Mouse (Mus musculus) lung, postnatal 0 days (tissue): Measurements from ENCODE around the gene Galp. TPM values are rescaled to one million over a fixed set of nuclear protein-coding genes. Genes with fewer than 3 reads are reported as not detected.

ENCODE experiments used
- ATAC-seq: fragments of 200-750 bp; cut with Nextera tagmentation; 2 replicates; pipeline ENCODE4 v1.8.0; 2017; ENCODE audit warnings: moderate library complexity
- DNase-seq: peaks from one replicate; pipeline ENCODE4 v3.0.0-alpha.2; 2016; ENCODE audit warnings: low spot score
- H3K27ac ChIP-seq: fragments of 300-500 bp; sonication (generic); 2 replicates; pipeline ENCODE4 v1.5.1; 2014; ENCODE audit warnings: antibody characterized with exemption, mild to moderate bottlenecking, low read length, mixed read lengths
- H3K27me3 ChIP-seq: fragments of 300-500 bp; sonication (generic); replicated peaks from 2 replicates; pipeline ENCODE4 v1.6.1; 2014; ENCODE audit warnings: low read length, mixed read lengths; ENCODE audit not compliant: insufficient read depth
- H3K36me3 ChIP-seq: fragments of 300-500 bp; sonication (generic); 2 replicates; pipeline ENCODE4 v1.6.1; 2014; ENCODE audit warnings: low read length, mixed read lengths; ENCODE audit not compliant: insufficient read depth
- H3K4me1 ChIP-seq: fragments of 300-500 bp; sonication (generic); 2 replicates; pipeline ENCODE4 v1.6.1; 2014; ENCODE audit warnings: antibody characterized with exemption, low read depth, low read length, mixed read lengths; ENCODE audit not compliant: insufficient read depth
- H3K4me2 ChIP-seq: fragments of 300-500 bp; sonication (generic); replicated peaks from 2 replicates; pipeline ENCODE4 v1.6.1; 2014; ENCODE audit warnings: low read depth, mild to moderate bottlenecking, low read length, moderate library complexity, mixed read lengths
- H3K4me3 ChIP-seq: fragments of 300-500 bp; sonication (generic); 2 replicates; pipeline ENCODE4 v1.5.1; 2014; ENCODE audit warnings: low read depth, low read length
- H3K9ac ChIP-seq: fragments of 300-500 bp; sonication (generic); replicated peaks from 2 replicates; pipeline ENCODE4 v1.6.1; 2014; ENCODE audit warnings: low read depth, mild to moderate bottlenecking
- H3K9me3 ChIP-seq: fragments of 300-500 bp; sonication (generic); 2 replicates; pipeline ENCODE4 v1.6.1; 2016; ENCODE audit warnings: low read length, mixed read lengths
- CTCF ChIP-seq: IDR thresholded peaks from 2 replicates; pipeline ENCODE4 v1.5.1; 2016; ENCODE audit warnings: antibody characterized with exemption, mild to moderate bottlenecking
- EP300 ChIP-seq: IDR thresholded peaks from 2 replicates; pipeline ENCODE4 v1.6.1; 2016; ENCODE audit warnings: antibody characterized with exemption, mild to moderate bottlenecking, control low read depth
- WGBS: fragments of 180-500 bp; shearing (Covaris S2); extraction: QIAGEN DNeasy Blood & Tissue Kit; methylation state at CpG from one replicate; pipeline ENCODE4 v1.1.7; 2014; 5-methylcytosine and 5-hydroxymethylcytosine counted together
- polyA plus RNA-seq: library from polyadenylated mRNA; unstranded; fragments of >200 nt; fragmentation: Nextera tagmentation; extraction: Ambion mirVana; gene quantifications from 2 replicates; pipeline ENCODE4 v1.2.1, GENCODE M21; 2015

Galp gene
- polyA plus RNA-seq, 1 experiment from 2014 or later = not detected

DNA sequence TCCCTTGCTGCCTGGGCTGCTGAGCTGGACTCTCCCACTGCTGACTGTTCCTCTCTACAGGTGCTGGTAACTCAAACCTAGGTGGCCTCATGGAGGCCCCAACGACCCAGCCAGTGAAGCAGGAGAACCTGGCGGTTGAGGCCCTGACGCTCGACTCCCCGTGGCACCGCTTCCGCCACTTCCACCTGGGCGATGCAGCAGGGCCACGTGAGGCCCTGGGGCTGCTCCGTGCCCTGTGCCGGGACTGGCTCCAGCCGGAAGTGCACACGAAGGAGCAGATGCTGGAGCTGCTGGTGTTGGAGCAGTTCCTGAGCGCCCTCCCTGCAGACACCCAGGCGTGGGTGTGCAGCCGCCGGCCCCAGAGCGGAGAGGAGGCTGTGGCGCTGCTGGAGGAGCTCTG lies 13.1 kb upstream of the Galp start:
- Histone ChIP-seq H3K9me3 (no peaks in the 10 kb centered on the region), H3K36me3 (0 out of 2 replicates have a peak, but pooled peaks cover 14% of the 10 kb centered on the region), H3K4me2 (no peak overlapping the region)

GRCm38 (mm10) chr7:6184521-6184920 lies 12.4 kb upstream of the Galp start:
- DNase-seq = no peak
- no peak for ATAC-seq
- H3K27me3 ChIP-seq = no peaks in the 10 kb centered on the region
- no peak overlapping the region for H3K9ac ChIP-seq
- H3K36me3 ChIP-seq = 0 out of 2 replicates have a peak, but pooled peaks cover 14% of the 10 kb centered on the region
- H3K27ac ChIP-seq = no peak overlapping the region
- H3K4me1 ChIP-seq = no peaks in the 10 kb centered on the region
- no peaks in the 10 kb centered on the region for H3K9me3 ChIP-seq
- no peak for TF ChIP-seq CTCF
- TF ChIP-seq EP300 = no peak
- H3K4me2 ChIP-seq = no peak overlapping the region
- H3K4me3 ChIP-seq = no peak overlapping the region
- WGBS = 87% methylated on average over 8 of the region's 8 CpGs

More for the DNA sequence above, 13.1 kb upstream of the Galp start:
- DNase-seq (no peak), ATAC-seq (no peak)
- TF ChIP-seq CTCF (no peak), EP300 (no peak)
- no peaks in the 10 kb centered on the region for H3K27me3 ChIP-seq
- H3K4me3 ChIP-seq = no peak overlapping the region
- H3K27ac ChIP-seq = no peak overlapping the region
- H3K4me1 ChIP-seq = no peaks in the 10 kb centered on the region
- no peak overlapping the region for H3K9ac ChIP-seq
- 92% methylated on average over 19 of the region's 19 CpGs for WGBS

DNA sequence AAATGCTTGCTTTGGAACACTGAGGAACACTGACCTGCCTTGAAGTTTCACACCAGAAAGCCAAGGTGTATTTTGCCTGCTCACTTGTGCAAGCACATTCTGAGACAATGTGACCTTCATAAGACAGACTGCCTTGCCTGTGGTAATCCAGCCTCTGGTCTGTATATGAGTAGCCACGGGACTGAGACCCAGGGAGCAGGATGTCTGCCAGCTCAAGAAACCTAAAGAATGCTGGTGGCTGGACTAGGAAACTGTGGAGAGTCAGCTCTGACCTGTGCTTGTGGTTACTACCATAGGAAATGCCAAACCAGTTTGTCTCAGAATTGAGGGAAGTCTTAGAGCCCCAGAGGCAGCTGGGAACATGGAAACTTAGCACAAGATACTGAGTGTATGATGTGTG lies 11.5 kb upstream of the Galp start:
- no peak overlapping the region for H3K4me2 ChIP-seq
- H3K4me1 ChIP-seq = no peaks in the 10 kb centered on the region
- no peak overlapping the region for H3K9ac ChIP-seq
- H3K4me3 ChIP-seq = no peak overlapping the region
- no peak overlapping the region for H3K27ac ChIP-seq
- no peak for DNase-seq
- no peaks in the 10 kb centered on the region for H3K27me3 ChIP-seq
- WGBS = 80% methylated on average over 1 of the region's 1 CpGs
- no peak for TF ChIP-seq EP300
- TF ChIP-seq CTCF = no peak
- 0 out of 2 replicates have a peak, but pooled peaks cover 21% of the 10 kb centered on the region for H3K36me3 ChIP-seq
- no peaks in the 10 kb centered on the region for H3K9me3 ChIP-seq
- ATAC-seq = no peak

- WGBS = 84% methylated on average over 2 of the region's 2 CpGs
- Histone ChIP-seq H3K9me3 (no peaks in the 10 kb centered on the region), H3K4me1 (no peaks in the 10 kb centered on the region), H3K4me3 (no peak overlapping the region), H3K27me3 (no peaks in the 10 kb centered on the region), H3K27ac (no peak overlapping the region), H3K4me2 (no peak overlapping the region), H3K9ac (no peak overlapping the region), H3K36me3 (0 out of 2 replicates have a peak, but pooled peaks cover 21% of the 10 kb centered on the region)
- no peak for DNase-seq
- TF ChIP-seq EP300 (no peak), CTCF (no peak)
- no peak for ATAC-seq
These were observed 10.7 kb upstream of the Galp start for GRCm38 (mm10) chr7:6186176-6186575.

GRCm38 (mm10) chr7:6186756-6187155 lies 10.1 kb upstream of the Galp start:
- WGBS = 91% methylated on average over 2 of the region's 2 CpGs
- Histone ChIP-seq H3K9me3 (no peaks in the 10 kb centered on the region), H3K4me2 (no peak overlapping the region), H3K27ac (no peak overlapping the region), H3K9ac (no peak overlapping the region), H3K36me3 (0 out of 2 replicates have a peak, but pooled peaks cover 21% of the 10 kb centered on the region), H3K27me3 (no peaks in the 10 kb centered on the region), H3K4me1 (no peaks in the 10 kb centered on the region), H3K4me3 (no peak overlapping the region)
- no peak for ATAC-seq
- no peak for DNase-seq
- no peak for TF ChIP-seq EP300
- TF ChIP-seq CTCF = no peak

DNA sequence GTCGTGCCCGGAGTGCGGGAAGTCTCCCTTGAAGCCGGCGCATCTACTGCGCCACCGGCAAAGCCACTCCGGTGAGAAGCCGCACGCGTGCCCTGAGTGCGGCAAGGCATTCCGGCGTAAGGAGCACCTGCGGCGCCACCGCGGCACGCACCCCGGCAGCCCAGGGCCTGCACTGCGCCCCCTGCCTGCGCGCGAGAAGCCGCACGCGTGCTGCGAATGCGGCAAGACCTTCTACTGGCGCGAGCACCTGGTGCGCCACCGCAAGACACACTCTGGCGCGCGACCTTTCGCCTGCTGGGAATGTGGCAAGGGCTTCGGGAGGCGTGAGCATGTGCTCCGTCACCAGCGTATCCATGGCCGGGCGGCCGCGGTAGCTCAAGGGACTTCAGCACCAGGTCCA lies 7.3 kb upstream of the Galp start:
- no peaks in the 10 kb centered on the region for H3K4me1 ChIP-seq
- 58% methylated on average over 43 of the region's 45 CpGs for WGBS
- no peaks in the 10 kb centered on the region for H3K9me3 ChIP-seq
- ATAC-seq = no peak
- H3K4me2 ChIP-seq = no peak overlapping the region
- no peak overlapping the region for H3K9ac ChIP-seq
- no peak overlapping the region for H3K4me3 ChIP-seq
- TF ChIP-seq CTCF = peak; percentile 47
- TF ChIP-seq EP300 = no peak
- no peaks in the 10 kb centered on the region for H3K27me3 ChIP-seq
- 0 out of 2 replicates have a peak, but pooled peaks cover 21% of the 10 kb centered on the region for H3K36me3 ChIP-seq
- no peak overlapping the region for H3K27ac ChIP-seq
- DNase-seq = no peak

DNA sequence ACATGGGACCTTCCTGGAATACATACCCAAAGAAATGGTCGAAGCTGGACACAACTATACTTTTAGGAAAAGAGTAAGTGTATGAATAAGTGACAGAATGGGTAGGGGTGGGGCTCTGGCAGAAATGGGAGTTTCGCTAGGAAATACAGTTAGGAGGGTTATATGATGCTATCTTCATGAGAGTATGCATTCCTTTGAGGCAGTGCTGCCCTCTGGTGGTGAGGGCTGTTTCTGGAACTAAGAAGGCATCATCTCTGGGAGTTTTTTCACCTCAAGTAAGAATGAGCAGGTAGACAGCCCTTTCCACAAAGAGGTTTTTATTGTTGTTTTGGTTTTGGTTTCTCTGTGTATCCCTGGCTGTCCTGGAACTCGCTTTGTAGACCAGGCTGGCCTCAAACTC lies 5.5 kb upstream of the Galp start:
- ATAC-seq (peak; percentile 48), DNase-seq (peak; percentile 77)
- 23% methylated on average over 3 of the region's 3 CpGs for WGBS
- Histone ChIP-seq H3K9me3 (no peaks in the 10 kb centered on the region), H3K36me3 (0 out of 2 replicates have a peak, but pooled peaks cover 11% of the 10 kb centered on the region), H3K4me2 (no peak overlapping the region), H3K27me3 (no peaks in the 10 kb centered on the region), H3K4me1 (no peaks in the 10 kb centered on the region), H3K9ac (no peak overlapping the region), H3K4me3 (no peak overlapping the region), H3K27ac (no peak overlapping the region)
- TF ChIP-seq CTCF (peak; percentile 85), EP300 (no peak)
